Mouse (Mus musculus) monocyte, adult 5-6 weeks (primary cell): Measurements from ENCODE around the gene Sobp. TPM values are rescaled to one million over a fixed set of nuclear protein-coding genes. Genes with fewer than 3 reads are reported as not detected.

Experiments used
- ATAC-seq: fragments of 153-309, 156-312 bp; replicated peaks from 2 replicates; pipeline ENCODE4 v1.8.0; 2017; ENCODE audit warnings: mild to moderate bottlenecking; ENCODE audit not compliant: low TSS enrichment, insufficient number of reproducible peaks, severe bottlenecking, poor library complexity, low FRiP score
- total RNA-seq: library from RNA; stranded (forward); fragments of 200-1000, 200-491, 200-594 nt; gene quantifications from 3 replicates; pipeline ENCODE4 v1.2.3, GENCODE M21; 2017

Sobp gene
- total RNA-seq = not detected in 3 replicates

DNA sequence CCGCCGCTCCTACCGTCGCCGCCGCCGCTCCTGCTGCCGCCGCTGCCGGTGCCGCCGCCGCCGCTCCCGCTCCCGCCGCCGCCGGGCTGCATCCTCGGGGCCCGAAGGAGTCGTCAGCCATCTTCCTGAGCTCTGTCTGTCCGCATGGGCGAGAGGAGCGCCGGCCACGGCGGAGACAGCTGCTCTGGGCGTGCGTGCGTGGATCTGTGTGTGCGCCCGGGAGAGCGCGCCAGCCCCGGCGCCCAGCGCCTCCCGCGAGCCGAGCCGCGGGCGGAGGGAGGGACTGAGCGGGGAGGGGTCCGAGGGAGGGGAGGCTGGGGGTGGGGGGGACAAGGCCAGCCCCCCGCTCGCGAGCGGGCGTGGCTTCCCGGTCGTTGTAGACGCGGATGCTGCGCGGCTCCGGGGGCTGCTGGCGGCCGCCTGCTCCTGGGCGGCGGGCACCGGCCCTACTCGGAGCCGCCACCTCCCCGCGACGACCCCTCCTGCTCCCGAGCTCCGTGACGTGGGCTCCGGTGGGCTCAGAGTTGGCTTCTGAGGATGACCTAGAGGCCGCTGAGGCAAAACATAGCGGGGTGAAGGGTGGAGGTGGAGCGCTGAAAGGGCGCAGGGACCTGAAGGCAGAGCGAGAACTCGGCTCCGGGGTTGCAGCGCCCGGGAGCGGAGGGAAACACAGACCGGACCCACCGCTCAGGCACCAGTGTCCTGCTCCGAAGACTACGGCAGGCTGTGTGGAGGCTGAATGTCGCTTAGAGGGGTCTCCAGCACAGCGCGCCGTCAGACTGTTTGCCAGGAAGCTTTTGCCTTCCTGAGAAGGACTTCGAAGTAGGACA is at the start of gene Sobp, which contains the start of gene 9030612E09Rik:
TSS of gene Sobp (minus strand) at position 205 of the 830 bp plus-strand sequence.
TSS of gene 9030612E09Rik (plus strand) at position 379 of the 830 bp plus-strand sequence.
- no peak for ATAC-seq

GRCm38 (mm10) chr10:43223391-43223790 is 49.1 kb upstream of the Sobp start:
- no peak for ATAC-seq

DNA sequence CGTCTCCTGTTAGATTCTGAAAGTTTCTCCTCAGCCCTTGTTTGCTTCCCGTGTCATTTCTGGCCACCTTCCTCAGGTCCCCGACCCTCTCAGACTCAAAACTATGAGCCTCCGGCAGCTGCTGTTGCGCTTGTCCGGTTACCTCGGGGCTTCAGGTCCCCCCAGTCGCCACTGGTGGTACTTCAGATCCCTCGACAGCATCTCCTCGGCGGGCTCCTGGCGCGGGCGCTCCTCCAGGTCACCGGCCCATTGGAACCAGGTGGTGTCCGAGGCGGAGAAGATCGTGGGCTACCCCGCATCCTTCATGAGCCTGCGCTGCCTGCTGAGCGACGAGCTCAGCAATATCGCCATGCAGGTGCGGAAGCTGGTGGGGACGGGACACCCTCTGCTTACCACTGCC is 47.3 kb upstream of the Sobp start:
- ATAC-seq = no peak

- peak; percentile 100 for ATAC-seq
Measured at GRCm38 (mm10) chr10:43220910-43221625, 46.7 kb upstream of the Sobp start, which contains the start of gene Pdss2. Gene Pdss2 (plus strand): TSS chr10:43221486.

DNA sequence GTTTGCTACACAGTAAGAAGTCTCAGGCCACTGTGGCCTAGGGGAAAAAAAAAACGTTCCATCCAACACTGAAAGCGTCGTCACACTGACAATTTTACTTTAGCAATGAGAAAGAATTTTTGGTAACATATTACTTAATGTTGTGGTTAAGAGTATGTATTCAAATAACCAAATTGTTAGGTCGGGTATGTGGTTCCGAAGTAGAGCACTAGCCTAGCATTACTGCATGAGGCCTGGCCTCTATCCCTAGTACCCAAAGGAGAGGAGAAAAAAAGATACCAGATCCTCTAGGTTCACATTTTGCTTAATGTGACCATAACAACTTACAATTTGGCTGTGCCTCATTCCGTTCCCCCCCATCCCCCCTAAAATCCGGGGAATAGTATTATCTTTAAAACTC is 46.1 kb upstream of the Sobp start:
- no peak for ATAC-seq

GRCm38 (mm10) chr10:43217361-43217900 is 43.1 kb upstream of the Sobp start:
- ATAC-seq = no peak

- peak; percentile 56; the same call in 1 of the 2 replicates for ATAC-seq
Measured at GRCm38 (mm10) chr10:43211866-43212265, 37.5 kb upstream of the Sobp start.

- ATAC-seq = no peak
Measured at GRCm38 (mm10) chr10:43203865-43204264, 29.5 kb upstream of the Sobp start.

GRCm38 (mm10) chr10:43200206-43200605 is 25.9 kb upstream of the Sobp start:
- ATAC-seq = no peak

- no peak for ATAC-seq
Measured at GRCm38 (mm10) chr10:43180313-43180912, 6.1 kb upstream of the Sobp start.

- ATAC-seq = no peak
Measured at GRCm38 (mm10) chr10:43175156-43175601, 849 bp upstream of the Sobp start.

GRCm38 (mm10) chr10:43173828-43174325 is 453 bp downstream of the Sobp start:
- ATAC-seq = no peak

- no peak for ATAC-seq
Measured at GRCm38 (mm10) chr10:43173141-43173827, 1.0 kb downstream of the Sobp start.

DNA sequence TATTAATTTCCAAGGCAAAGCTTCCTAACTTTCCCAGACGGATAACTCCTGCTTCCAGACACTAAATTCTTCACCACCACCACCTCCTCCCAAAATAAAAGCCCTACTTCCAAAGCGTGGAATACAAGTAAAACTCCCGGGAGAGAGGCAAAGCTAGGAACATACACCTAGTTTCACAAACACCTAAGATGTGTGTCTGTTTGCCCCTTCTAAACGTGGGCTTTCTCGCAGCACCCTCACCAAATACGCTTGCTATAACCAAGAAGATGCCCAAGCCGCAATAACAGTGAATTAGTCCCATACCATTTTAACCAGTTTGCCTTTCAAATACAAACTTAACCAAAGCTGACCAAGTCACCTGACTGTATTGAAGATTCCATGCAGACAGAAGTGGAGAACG is 1.8 kb downstream of the Sobp start:
- no peak for ATAC-seq

GRCm38 (mm10) chr10:43172066-43172465 is 2.3 kb downstream of the Sobp start:
- ATAC-seq = no peak

GRCm38 (mm10) chr10:43171106-43171505 is 3.2 kb downstream of the Sobp start:
- no peak for ATAC-seq

DNA sequence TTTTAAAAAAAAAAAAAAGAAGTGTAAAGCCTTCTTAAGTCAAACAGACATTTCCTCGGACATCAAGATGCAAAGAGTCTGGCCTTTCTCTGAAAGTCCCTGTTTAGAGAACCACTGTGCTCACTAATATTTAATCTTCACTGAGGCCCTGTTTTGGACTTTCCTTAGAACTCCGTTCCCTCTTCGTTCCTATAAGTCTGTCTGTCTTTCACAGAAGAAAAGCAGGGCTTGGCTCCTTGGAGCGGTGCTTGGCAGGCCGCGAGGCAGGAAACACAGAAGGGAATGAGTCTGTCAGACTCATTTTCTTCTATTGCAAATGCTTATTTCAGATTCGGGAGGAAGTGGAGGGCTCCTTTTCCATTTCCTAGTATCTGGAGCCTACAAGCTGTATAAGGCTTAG is 5.5 kb downstream of the Sobp start:
- no peak for ATAC-seq

GRCm38 (mm10) chr10:43166817-43167216 is 7.5 kb downstream of the Sobp start:
- no peak for ATAC-seq
